Mouse (Mus musculus) testis, adult 2 months (tissue): ENCODE results near the gene Dhx30. TPM values are rescaled to one million over a fixed set of nuclear protein-coding genes. Genes with fewer than 3 reads are reported as not detected.

ENCODE experiments used
- H3K27ac ChIP-seq: fragments of 200-500 bp; 2 replicates; pipeline ENCODE4 v1.5.1; 2012; ENCODE audit warnings: low read depth, low read length; ENCODE audit not compliant: control insufficient read depth, insufficient read depth
- H3K27me3 ChIP-seq: fragments of 200-500 bp; 2 replicates; pipeline ENCODE4 v1.6.1; 2012; ENCODE audit warnings: mild to moderate bottlenecking, low read length, moderate library complexity; ENCODE audit not compliant: control insufficient read depth, insufficient read depth
- H3K36me3 ChIP-seq: fragments of 200-500 bp; 2 replicates; pipeline ENCODE4 v1.6.1; 2012; ENCODE audit warnings: mild to moderate bottlenecking, low read length; ENCODE audit not compliant: control insufficient read depth, insufficient read depth
- H3K4me1 ChIP-seq: fragments of 200-500 bp; 2 replicates; pipeline ENCODE4 v1.6.1; 2012; ENCODE audit warnings: low read length; ENCODE audit not compliant: control insufficient read depth, insufficient read depth
- H3K4me3 ChIP-seq: fragments of 200-500 bp; 2 replicates; pipeline ENCODE4 v1.5.1; 2012; ENCODE audit warnings: low read depth, mild to moderate bottlenecking, low read length, moderate library complexity, mixed read lengths; ENCODE audit not compliant: control insufficient read depth
- CTCF ChIP-seq: fragments of 200-500 bp; IDR thresholded peaks from 2 replicates; pipeline ENCODE4 v1.5.1; 2012; ENCODE audit warnings: low read depth, mild to moderate bottlenecking, inconsistent platforms, low read length, moderate library complexity; ENCODE audit not compliant: control insufficient read depth, insufficient read depth, insufficient replicate concordance
- POLR2A ChIP-seq: fragments of 200-500 bp; IDR thresholded peaks from 2 replicates; pipeline ENCODE4 v1.6.1; 2012; ENCODE audit warnings: low read depth, mild to moderate bottlenecking, inconsistent platforms, low read length, moderate library complexity; ENCODE audit not compliant: control insufficient read depth
- polyA plus RNA-seq: library from polyadenylated mRNA; depleted of rRNA; stranded (reverse); fragments of >200 nt; gene quantifications from 2 replicates; pipeline ENCODE4 v1.2.3, GENCODE M21; 2012; rRNA removed

The Dhx30 gene
- polyA plus RNA-seq, 1 experiment = 160 TPM

DNA sequence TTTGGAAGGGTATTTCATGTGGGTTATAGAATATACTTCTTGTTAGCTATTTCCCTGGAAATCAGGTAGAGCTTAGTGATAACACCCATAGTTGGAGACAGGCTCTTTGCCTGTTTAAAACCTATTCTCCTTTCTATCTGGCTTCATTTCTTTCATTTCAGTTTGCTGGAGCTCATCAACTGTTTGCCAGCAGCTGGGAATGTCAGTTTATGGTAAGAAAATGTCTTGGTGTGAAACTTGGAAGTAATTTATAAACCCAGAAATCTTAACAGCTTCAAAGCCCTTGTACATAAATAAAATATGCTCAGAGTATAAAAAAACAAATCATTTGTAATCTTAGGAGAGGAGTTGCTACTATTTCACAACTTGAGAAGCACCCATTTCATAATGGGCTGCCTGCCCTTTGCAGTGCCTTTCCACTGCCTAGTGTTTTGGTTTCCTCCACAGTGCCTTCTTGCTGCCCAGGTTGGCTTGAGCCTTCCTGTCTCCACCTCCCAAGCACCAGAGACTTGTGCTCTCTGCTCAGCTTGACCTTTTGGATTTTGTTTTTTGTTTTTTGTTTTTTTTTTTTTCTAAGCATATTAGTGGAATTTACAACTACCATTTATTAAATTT, 71.8 kb downstream of the Dhx30 start:
- Histone ChIP-seq H3K36me3 (no peaks in the 10 kb centered on the region), H3K4me3 (no peak overlapping the region), H3K4me1 (no peaks in the 10 kb centered on the region), H3K27ac (no peak overlapping the region), H3K27me3 (no peaks in the 10 kb centered on the region)
- TF ChIP-seq POLR2A = no peak
- no peak for TF ChIP-seq CTCF

- Histone ChIP-seq H3K27ac (no peak overlapping the region), H3K4me1 (no peaks in the 10 kb centered on the region)
These were observed 73.3 kb downstream of the Dhx30 start for GRCm38 (mm10) chr9:110044373-110044772.

DNA sequence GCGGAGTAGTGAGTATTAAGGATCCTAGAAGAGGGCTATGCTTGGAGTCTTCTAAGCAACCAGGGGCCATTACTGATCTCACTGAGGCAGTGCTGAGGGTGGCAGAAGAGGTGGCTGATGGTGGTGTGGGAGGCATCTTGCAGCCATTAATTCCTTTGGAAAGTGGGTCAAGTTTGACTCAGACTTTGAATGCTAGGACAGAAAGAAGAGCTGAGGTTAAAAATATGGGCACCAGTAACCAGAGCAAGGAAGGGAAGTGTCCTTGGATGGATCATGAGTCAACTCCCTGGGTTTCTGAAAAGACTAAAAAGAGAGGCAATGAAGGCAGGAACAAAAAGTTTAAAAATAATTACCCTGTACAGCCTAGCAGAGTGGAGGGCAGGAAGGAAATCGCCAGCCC, 79.1 kb downstream of the Dhx30 start:
- Histone ChIP-seq H3K27ac (peak overlapping the region; percentile 32; the same call in 1 of the 2 replicates), H3K4me3 (no peak overlapping the region), H3K36me3 (peaks cover 8% of the 10 kb centered on the region), H3K4me1 (no peaks in the 10 kb centered on the region), H3K27me3 (no peaks in the 10 kb centered on the region)
- no peak for TF ChIP-seq POLR2A
- TF ChIP-seq CTCF = no peak

More at GRCm38 (mm10) chr9:110044373-110044772, 73.3 kb downstream of the Dhx30 start:
- TF ChIP-seq CTCF (no peak), POLR2A (no peak)
- Histone ChIP-seq H3K4me3 (no peak overlapping the region), H3K27me3 (no peaks in the 10 kb centered on the region), H3K36me3 (no peaks in the 10 kb centered on the region)

DNA sequence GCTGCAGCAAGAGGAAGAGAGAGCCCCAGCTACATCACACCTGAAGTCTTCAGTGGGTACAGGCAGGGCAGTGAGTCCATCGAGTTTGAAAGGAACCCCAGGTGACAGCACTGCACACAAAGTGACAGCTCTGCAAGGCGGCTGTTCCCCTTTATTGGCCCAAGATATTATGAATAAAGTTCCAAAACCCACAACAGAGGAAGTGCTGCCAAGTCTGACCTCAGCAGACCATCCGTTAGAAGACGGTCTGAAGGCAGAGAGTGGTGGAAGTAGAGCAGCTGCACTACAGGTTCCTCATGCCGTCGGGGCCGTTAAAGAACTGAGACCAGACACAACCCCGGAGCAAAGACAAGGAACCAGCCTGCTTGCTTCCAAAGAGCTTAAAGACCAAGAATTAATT, 79.7 kb downstream of the Dhx30 start:
- Histone ChIP-seq H3K27me3 (no peaks in the 10 kb centered on the region), H3K27ac (peak overlapping the region; percentile 32; the same call in 1 of the 2 replicates), H3K4me3 (no peak overlapping the region), H3K36me3 (peaks cover 8% of the 10 kb centered on the region), H3K4me1 (no peaks in the 10 kb centered on the region)
- no peak for TF ChIP-seq CTCF
- no peak for TF ChIP-seq POLR2A

DNA sequence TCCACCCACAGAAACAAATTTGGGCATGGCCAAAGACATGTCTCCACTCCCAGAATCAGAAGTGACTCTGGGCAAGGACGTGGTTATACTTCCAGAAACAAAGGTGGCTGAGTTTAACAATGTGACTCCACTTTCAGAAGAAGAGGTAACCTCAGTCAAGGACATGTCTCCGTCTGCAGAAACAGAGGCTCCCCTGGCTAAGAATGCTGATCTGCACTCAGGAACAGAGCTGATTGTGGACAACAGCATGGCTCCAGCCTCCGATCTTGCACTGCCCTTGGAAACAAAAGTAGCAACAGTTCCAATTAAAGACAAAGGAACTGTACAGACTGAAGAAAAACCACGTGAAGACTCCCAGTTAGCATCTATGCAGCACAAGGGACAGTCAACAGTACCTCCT, 82.5 kb downstream of the Dhx30 start:
- Histone ChIP-seq H3K27ac (no peak overlapping the region; the same call in none of the 2 replicates), H3K27me3 (no peaks in the 10 kb centered on the region), H3K36me3 (peaks cover 8% of the 10 kb centered on the region), H3K4me3 (no peak overlapping the region), H3K4me1 (no peaks in the 10 kb centered on the region)
- no peak for TF ChIP-seq POLR2A
- TF ChIP-seq CTCF = no peak

Other genes with a start within 250 kb of the Dhx30 start
- gene Cdc25a, start 242.3 kb downstream of the Dhx30 start, polyA plus RNA-seq = 25.1 and 26.0 TPM in 2 replicates
- gene Map4, start 186.4 kb downstream of the Dhx30 start, polyA plus RNA-seq = 282 and 295 TPM in 2 replicates
- 13.6 and 14.8 TPM in 2 replicates for gene Smarcc1, start 122 bp downstream of the Dhx30 start, polyA plus RNA-seq
- gene Cspg5, start 126.0 kb upstream of the Dhx30 start, polyA plus RNA-seq = 1.6 and 2.0 TPM in 2 replicates
- 5.1 TPM in 2 replicates for gene Elp6, start 187.3 kb upstream of the Dhx30 start, polyA plus RNA-seq
- 10.8 and 13.3 TPM in 2 replicates for gene Scap, start 215.5 kb upstream of the Dhx30 start, polyA plus RNA-seq